19 mouse cellular contexts compared by ENCODE assay signal in genomic region chr13:78164941-78165340, GRCm38 (mm10). TPM values are rescaled to one million over a fixed set of nuclear protein-coding genes. Genes with fewer than 3 reads are reported as not detected.
A peak's percentile ranks its signal among the peaks of the same experiment; 100 is the strongest.
DNase-seq lines count a peak whose midpoint lies in the region; ATAC-seq and TF ChIP-seq lines count a peak whose summit lies in the region.
"Had no signal": no experiment of that assay in that cellular context is flagged by ENCODE, and none has a peak within 500 bp of the region (broad histone marks: within the 10 kb centered on the region; RNA-seq: fewer than 3 reads in every experiment).

No protein-coding gene starts in this region.

- no peak for ATAC-seq in forebrain, postnatal 0 days
- no peak for ATAC-seq in midbrain, embryonic 13.5 days
- ATAC-seq: intestine, embryonic 15.5 days had no signal

- H3K4me2 ChIP-seq in forebrain, postnatal 0 days (ENCODE audit: low read depth): no peak overlapping the region
- H3K4me2 ChIP-seq in midbrain, embryonic 13.5 days (replicated peaks): peak overlapping the region; percentile 82
- H3K4me2 ChIP-seq: intestine, embryonic 15.5 days; limb, embryonic 12.5 days; liver, embryonic 13.5 days had no signal

- H3K36me3 ChIP-seq in forebrain, embryonic 10.5 days (replicated peaks): no peaks in the 10 kb centered on the region
- no peaks in the 10 kb centered on the region for H3K36me3 ChIP-seq in forebrain, postnatal 0 days (ENCODE audit: insufficient read depth)
- H3K36me3 ChIP-seq in midbrain, embryonic 13.5 days: no peaks in the 10 kb centered on the region
- H3K36me3 ChIP-seq: embryonic facial prominence, embryonic 12.5 days; intestine, embryonic 15.5 days; limb, embryonic 12.5 days; liver, embryonic 13.5 days had no signal

- H3K9ac ChIP-seq in forebrain, postnatal 0 days: no peak overlapping the region; the same call in 1 of the 2 replicates
- peak overlapping the region; percentile 87 for H3K9ac ChIP-seq in midbrain, embryonic 13.5 days (replicated peaks)
- H3K9ac ChIP-seq: embryonic facial prominence, embryonic 12.5 days; intestine, embryonic 15.5 days; limb, embryonic 12.5 days; liver, embryonic 13.5 days; lung, embryonic 14.5 days had no signal

- DNase-seq in brain, embryonic 14.5 days (ENCODE audit: low read depth): peak; percentile 37
- DNase-seq in forebrain, embryonic 10.5 days (ENCODE audit: extremely low spot score, low spot score): no peak
- DNase-seq in forebrain, postnatal 0 days: peak; percentile 39
- no peak for DNase-seq in cerebellum, adult 9-10 months
- DNase-seq in gastrocnemius, adult 18-20 months (ENCODE audit: low spot score): no peak
- DNase-seq in gastrocnemius, adult 8-10 months (ENCODE audit: low spot score in 2 of 2): no peak
- DNase-seq: cerebellum, adult 2 months; heart, postnatal 36 days; kidney, postnatal 36 days; liver, embryonic 13.5 days; lung, embryonic 14.5 days; lung, postnatal 36 days; retina, postnatal 1 day had no signal

- no peaks in the 10 kb centered on the region for H3K9me3 ChIP-seq in forebrain, embryonic 10.5 days
- H3K9me3 ChIP-seq in forebrain, postnatal 0 days (ENCODE audit: low read length): no peaks in the 10 kb centered on the region
- no peaks in the 10 kb centered on the region for H3K9me3 ChIP-seq in midbrain, embryonic 13.5 days
- H3K9me3 ChIP-seq: embryonic facial prominence, embryonic 12.5 days; intestine, embryonic 15.5 days; limb, embryonic 12.5 days; liver, embryonic 13.5 days had no signal

- TF ChIP-seq CTCF in brain, embryonic 14.5 days (IDR thresholded peaks at IDR 0.05; ENCODE audit: borderline replicate concordance, extremely low read depth, insufficient read depth, insufficient read length): no peak
- no peak for TF ChIP-seq CTCF in forebrain, postnatal 0 days (IDR thresholded peaks at IDR 0.05; ENCODE audit: low read depth)

- peak overlapping the region; percentile 75 for H3K4me3 ChIP-seq in forebrain, embryonic 10.5 days
- H3K4me3 ChIP-seq in forebrain, postnatal 0 days (ENCODE audit: low read depth, low read length): no peak overlapping the region
- no peak overlapping the region for H3K4me3 ChIP-seq in midbrain, embryonic 13.5 days (replicated peaks)
- H3K4me3 ChIP-seq: embryonic facial prominence, embryonic 12.5 days; erythroblast, embryonic 14.5 days; intestine, embryonic 15.5 days; limb, embryonic 12.5 days; liver, embryonic 13.5 days had no signal

- H3K27ac ChIP-seq in forebrain, embryonic 10.5 days: peak overlapping the region; percentile 95
- peak overlapping the region; percentile 89; the same call in 1 of the 2 replicates for H3K27ac ChIP-seq in forebrain, postnatal 0 days (ENCODE audit: low read depth, low read length)
- H3K27ac ChIP-seq in midbrain, embryonic 13.5 days: peak overlapping the region; percentile 98
- H3K27ac ChIP-seq: embryonic facial prominence, embryonic 12.5 days; intestine, embryonic 15.5 days; limb, embryonic 12.5 days; liver, embryonic 13.5 days; stomach, postnatal 0 days had no signal

- peaks cover 95% of the 10 kb centered on the region for H3K27me3 ChIP-seq in forebrain, embryonic 10.5 days (ENCODE audit: poor library complexity, severe bottlenecking)
- H3K27me3 ChIP-seq in forebrain, postnatal 0 days (ENCODE audit: insufficient read depth, low read length): peaks cover 6% of the 10 kb centered on the region
- peaks cover 52% of the 10 kb centered on the region for H3K27me3 ChIP-seq in midbrain, embryonic 13.5 days

- TF ChIP-seq POLR2A in brain, embryonic 14.5 days (IDR thresholded peaks at IDR 0.05; ENCODE audit: borderline replicate concordance, extremely low read depth, insufficient read depth, insufficient read length, poor library complexity, severe bottlenecking): no peak

- peaks cover 80% of the 10 kb centered on the region for H3K4me1 ChIP-seq in forebrain, embryonic 10.5 days
- H3K4me1 ChIP-seq in forebrain, postnatal 0 days (ENCODE audit: insufficient read depth): peaks cover 3% of the 10 kb centered on the region; the same call in 1 of the 2 replicates
- peaks cover 29% of the 10 kb centered on the region for H3K4me1 ChIP-seq in midbrain, embryonic 13.5 days (replicated peaks)
- H3K4me1 ChIP-seq: embryonic facial prominence, embryonic 12.5 days had no signal

RNA-seq across cellular contexts. Expression of gene Nr2f1, which starts 34.6 kb away (rescaled TPM):
- 465 and 624 TPM in 2 replicates for polyA plus RNA-seq in brain, embryonic 14.5 days (2012; rRNA removed)
- polyA plus RNA-seq in forebrain, embryonic 10.5 days (2016; fragmentation: Nextera tagmentation; extraction: Ambion mirVana): 64.9 and 66.1 TPM in 2 replicates
- 161 and 250 TPM in 2 replicates for total RNA-seq in forebrain, postnatal 0 days (2014; rRNA removed)
- 72.9 and 89.1 TPM in 2 replicates for polyA plus RNA-seq in forebrain, postnatal 0 days (2015; fragmentation: Nextera tagmentation; extraction: Ambion mirVana)
- polyA plus RNA-seq in midbrain, embryonic 13.5 days (2015; fragmentation: Nextera tagmentation; extraction: Ambion mirVana): 76.9 and 83.2 TPM in 2 replicates
- under 1 TPM; 0.64 to 0.83 TPM for total RNA-seq in gastrocnemius, adult 18-20 months (2021)
- under 1 TPM; 0.15 to 0.36 (median 0.32) TPM for total RNA-seq in gastrocnemius, adult 8-10 months (2022)
- polyA plus RNA-seq: erythroblast, embryonic 14.5 days had no signal

Comparison
In these comparisons a context has a peak if more than half of its experiments do, and no peak if none do; other contexts are left out.
1. DNase-seq: peak in brain, embryonic 14.5 days (single experiment) and forebrain, postnatal 0 days (single experiment); none in forebrain, embryonic 10.5 days (single experiment), cerebellum, adult 9-10 months (single experiment), gastrocnemius, adult 18-20 months (single experiment) and gastrocnemius, adult 8-10 months (0 of 2).
2. Peak in every context shown above with its lines, with median percentiles within 50 percentile points of each other: H3K27ac ChIP-seq.